Mouse (Mus musculus): ENCODE measurements at regions not wholly inside any gene's neighbourhood (a gene's known extent, or its start where the extent isn't known, plus 50 kb on each side); places are given as distances from the start of the nearest gene placed in this dataset.
A peak's percentile ranks its signal among the peaks of the same experiment; 100 is the strongest.

DNA sequence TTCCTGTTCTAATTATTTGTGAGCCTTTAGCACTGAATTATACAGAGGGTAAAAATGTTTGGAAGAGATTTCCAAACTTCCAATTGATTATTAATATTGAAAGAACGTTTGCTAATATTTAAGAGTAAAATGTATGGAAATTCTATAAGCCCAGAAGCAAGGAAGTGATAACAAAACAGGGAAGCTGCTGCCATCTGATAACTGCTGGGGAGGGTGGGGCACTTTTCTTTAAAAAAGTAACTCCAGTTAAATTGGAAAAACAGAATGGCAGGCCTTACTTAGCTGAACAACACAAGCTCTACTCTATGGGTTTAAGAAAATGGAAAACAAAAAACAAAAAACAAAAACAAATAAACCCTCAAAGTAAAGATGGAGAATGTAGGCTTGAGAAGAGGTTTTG is 1327.7 kb downstream of the Hace1 start:
- intact Hi-C loops (cut with DNase I), result no loop called here
- DNase-seq (ENCODE audit: low spot score in 2 of 2), result no peak

DNA sequence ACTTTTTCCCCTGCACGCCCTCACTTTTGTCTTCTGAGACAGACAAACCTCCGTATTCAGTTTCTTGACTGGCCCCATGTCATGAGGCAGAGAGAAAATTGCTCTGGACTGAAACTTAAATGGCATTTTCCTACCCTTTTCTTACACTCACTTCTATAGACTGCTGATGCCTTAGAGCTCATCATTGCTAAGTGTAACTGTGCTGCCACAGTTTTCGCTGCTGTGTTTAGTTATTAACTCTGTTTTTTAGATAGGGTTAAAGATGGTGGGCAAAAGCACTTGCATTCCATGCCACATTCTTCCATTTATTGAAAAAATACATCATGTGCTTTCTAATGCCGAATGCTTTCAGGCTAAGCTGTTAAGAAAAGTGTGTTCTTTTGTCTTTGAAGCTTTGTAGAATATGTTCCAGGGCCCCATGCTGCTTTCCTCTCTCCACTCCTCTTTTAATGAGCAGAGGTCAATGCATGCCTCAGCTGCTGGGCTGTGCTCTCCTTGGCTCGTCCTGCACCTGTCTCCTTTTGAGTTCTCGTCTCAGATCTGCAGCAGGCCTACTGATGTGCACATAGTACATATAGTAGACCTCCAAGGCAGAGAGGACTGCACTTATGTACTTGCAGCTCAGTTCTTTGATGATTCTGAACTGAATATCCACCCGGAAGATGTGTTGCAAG is 1345.0 kb downstream of the Hace1 start:
- no peak for DNase-seq (ENCODE audit: low spot score in 2 of 2)
- intact Hi-C loops (cut with DNase I), result no loop called here

DNA sequence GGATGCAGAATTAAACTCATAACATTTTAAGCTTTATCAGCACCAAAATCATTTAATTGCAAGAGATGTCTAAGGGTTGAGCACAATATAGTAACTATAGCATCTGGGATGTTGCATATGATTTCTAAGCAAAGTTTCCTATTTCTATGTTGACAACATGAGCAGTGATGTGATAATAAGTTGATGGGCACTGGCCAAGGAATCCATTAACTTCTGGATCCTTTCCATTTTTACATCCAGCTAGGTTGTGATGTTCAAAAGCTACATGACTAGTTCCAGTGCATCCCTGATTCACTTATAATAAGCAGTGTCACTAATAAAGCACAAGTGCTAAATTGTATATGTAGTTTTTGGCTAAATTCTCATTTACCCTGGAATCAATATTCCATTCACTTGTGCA is 1356.7 kb downstream of the Hace1 start:
- intact Hi-C loops (cut with DNase I), result no loop called here
- DNase-seq (ENCODE audit: low spot score in 2 of 2), result no peak

DNA sequence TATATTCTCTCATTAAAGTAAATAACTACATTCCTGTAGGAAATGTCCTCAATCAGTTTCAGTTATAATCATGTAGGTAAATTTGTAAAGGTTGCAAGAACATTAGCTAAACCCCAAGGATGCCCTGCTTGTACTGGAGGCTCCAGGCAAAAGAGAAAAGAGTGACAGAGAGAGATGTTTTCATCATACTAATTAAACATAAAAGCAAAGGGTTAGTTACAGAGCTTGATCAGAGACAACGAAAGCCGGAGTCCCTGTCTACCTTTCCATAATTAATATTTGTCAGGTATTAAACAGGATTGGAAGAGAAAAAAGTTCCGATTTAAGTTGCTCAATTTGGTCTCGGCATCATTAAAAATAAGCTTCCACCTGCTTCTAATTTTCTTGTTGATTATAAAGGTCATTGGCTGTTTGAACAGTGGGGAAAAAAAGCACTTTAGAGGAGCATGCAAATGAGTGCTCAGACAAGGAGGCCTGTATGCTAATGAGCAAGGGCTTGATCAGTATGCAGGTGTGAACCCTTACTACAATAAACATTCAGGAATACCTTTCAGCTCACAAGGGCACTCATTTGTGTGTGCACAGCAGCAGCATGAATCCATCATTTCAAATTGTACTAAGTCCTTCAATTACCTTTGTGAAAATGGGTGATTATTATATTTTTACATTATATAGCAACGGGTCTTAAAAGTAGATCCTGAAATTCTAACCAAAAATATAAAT is 1358.8 kb downstream of the Hace1 start:
- intact Hi-C loops (cut with DNase I), result no loop called here

DNA sequence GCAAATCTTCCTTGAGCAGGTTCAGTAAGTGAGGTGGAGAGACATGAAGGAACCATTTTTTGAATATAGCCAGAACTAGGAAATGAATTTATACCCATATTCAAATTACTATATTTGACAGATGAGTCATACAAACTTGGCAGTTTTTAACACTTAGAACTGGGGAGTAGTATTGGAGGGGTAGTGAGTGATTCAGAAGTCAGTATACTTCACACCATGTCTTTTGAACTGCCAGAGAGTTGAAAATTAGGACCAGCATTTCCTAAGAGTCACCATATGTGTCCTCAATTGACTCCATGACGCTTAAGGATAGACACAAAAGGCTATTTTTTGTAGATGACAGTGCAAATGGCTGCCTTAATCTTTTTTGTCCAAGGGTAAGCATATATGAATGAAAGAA is 1361.7 kb downstream of the Hace1 start:
- no peak for DNase-seq (ENCODE audit: low spot score in 2 of 2)
- intact Hi-C loops (cut with DNase I), result no loop called here

More for the DNA sequence above, 1358.8 kb downstream of the Hace1 start:
- DNase-seq (ENCODE audit: low spot score in 2 of 2), result no peak

DNA sequence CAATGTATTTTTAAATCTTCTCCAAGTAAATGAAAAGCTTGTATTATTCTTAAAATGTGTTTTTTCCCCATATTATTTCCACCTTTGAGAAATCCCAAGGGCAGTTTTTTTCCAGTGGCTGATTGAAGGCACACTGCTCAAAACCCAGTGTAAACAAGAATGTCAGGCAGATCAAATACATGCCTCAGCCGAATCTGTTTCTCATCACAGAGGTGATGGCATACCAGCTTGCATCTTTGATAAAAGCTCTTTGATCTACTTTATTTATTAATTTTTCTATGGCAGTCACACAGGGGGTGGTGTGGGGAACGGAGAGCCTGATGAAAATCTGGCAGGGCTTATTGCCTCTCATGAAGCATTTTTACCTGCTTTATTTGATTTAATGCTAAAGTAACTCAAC is 1362.2 kb downstream of the Hace1 start:
- intact Hi-C loops (cut with DNase I), result no loop called here
- no peak for DNase-seq (ENCODE audit: low spot score in 2 of 2)

DNA sequence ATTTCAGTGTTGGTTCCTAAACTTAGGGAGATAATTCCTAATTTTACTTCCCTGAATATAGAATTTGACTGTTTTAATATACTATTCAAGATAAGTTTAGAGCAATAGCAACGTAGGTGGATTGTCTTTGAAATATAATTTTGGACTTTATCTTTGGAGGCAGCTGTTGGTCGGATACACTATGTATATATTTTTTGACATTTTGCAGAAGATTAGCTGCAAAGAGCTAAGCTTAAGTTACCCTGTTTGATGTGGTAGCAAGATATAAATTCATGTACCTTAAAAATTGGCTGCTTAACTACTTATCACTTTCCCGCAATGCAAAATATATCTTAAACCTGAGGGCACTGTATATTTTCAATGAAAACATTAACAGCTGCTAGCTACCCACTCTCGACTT is 1375.3 kb downstream of the Hace1 start:
- intact Hi-C loops (cut with DNase I), result no loop called here
- DNase-seq (ENCODE audit: low spot score in 2 of 2), result no peak

DNA sequence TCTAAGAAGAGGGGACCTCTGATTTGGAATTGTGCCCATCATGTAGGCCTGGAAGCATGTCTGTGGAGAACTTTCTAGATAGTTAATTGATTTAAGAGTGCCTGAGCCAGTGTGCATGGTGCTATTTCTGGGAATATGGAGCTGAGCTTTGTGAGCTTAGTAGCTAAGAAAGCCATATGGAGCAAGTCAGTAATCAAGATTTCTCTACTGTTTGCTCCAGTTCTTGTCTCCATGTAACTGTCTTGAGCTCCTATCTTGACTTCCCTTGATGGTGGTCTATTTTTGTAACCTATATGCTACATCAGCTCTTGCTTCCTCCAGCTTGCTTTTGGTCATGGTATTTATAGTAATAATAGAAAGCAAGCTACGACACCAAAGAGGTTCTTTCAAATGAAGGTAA is 1377.1 kb downstream of the Hace1 start:
- DNase-seq (ENCODE audit: low spot score in 2 of 2), result no peak
- intact Hi-C loops (cut with DNase I), result no loop called here

DNA sequence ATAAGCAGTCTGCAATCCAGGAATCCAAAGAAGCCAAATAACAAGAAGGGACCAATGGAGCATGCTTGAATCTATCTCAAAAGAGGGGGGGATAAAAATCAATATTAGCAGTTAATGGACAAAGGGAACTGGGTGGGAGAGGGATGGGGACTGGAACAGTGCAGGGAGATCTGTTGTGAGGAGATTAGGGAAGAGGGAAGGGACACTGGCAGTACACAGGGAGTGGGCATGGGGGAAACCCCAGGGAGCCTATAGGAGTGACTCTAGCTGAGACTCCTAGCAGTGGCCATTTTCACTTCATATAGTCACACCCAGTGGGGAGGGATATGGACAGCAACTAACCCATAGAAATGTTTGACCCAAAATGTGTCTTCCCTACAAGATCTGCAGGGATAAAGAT is 1402.8 kb downstream of the Hace1 start:
- intact Hi-C loops (cut with DNase I), result no loop called here
- no peak for DNase-seq (ENCODE audit: low spot score in 2 of 2)

DNA sequence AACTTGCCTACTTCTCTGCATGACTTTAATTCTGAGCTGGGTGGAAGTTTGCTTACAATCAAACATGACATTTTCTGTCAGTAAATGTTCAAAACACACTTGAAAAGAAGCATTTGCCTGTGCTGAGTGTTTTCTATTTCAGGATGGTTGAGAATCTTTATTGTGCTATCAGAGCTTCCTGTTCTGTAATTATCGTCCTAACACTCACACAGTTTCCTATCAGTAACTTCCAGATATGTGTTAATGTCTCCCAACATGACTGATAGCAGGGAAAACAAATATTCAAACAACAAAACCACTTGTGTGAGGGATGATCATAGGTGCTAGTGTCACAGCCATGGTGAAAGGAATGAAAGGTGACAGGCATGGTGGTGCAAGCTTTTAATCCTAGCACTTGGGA is 1422.1 kb downstream of the Hace1 start:
- no peak for DNase-seq (ENCODE audit: low spot score in 2 of 2)
- intact Hi-C loops (cut with DNase I), result no loop called here

DNA sequence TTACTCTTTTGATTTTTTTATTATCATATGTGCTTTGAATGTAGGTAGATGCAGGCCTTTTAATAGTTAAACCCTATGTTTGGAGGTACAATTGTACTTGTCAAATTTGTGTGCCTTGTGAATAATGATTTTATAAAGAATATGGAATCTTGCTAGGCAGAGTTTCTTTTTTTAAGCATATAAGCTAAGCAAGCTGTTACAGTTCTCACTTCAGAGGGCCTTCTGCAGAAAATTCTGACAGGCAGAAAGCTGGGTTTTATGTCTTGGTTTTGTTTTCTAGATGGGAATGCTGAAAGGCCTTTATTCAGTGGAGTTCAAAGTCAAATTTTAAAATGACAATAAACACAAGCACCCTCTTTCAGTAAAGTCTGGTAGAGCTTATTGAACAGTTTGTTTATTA is 1451.1 kb downstream of the Hace1 start:
- intact Hi-C loops (cut with DNase I), result no loop called here
- peak in 1 of 2 experiments; percentile 25 for DNase-seq (ENCODE audit: low spot score in 2 of 2)

DNA sequence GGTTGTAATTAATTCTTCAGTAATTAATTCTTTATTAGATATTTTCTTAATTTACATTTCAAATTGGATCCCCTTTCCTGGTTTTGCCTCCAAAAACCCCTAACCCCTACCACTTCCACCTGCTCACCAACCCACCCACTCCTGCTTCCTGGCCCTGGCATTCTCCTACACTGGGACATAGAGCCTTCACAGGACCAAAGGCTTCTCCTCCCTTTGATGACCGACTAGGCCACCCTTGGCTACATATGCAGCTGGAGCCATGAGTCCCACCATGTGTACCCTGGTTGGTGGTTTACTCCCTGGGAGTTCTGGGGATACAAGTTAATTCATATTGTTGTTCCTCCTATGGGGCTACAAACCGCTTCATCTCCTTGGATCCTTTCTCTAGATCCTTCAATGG is 1477.0 kb downstream of the Hace1 start:
- no peak for DNase-seq (ENCODE audit: low spot score in 2 of 2)
- intact Hi-C loops (cut with DNase I), result no loop called here

DNA sequence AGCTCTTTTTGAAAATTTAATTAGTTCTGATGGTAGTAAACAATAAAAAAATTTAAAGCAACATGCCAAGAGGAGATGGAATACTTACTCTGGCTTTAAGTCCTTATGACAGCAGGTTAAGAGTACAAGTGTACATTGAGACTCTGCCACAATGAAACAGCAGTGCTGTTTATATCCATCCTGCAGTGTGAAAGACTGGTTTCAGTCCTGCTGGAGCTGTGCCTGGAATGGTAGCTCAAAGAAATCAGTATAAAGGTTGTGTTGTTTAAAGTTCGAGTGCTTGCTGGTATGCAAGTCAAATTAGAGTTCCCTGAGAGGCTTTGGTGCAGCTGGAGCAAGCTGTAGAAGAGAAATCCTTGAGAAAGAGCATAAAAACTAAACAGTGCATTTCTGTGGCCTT is 1524.9 kb downstream of the Hace1 start:
- intact Hi-C loops (cut with DNase I), result no loop called here
- DNase-seq (ENCODE audit: low spot score in 2 of 2), result peak; percentile 35 to 52
